Mouse (Mus musculus): Measurements from ENCODE around the gene Yif1b. TPM values are rescaled to one million over a fixed set of nuclear protein-coding genes. Genes with fewer than 3 reads are reported as not detected.
"Not testable (repeated sequence)": the region's sequence is repeated elsewhere in the genome, so short reads cannot be mapped to it uniquely, and the experiment has no call there.

Gene Yif1b
- polyA plus RNA-seq, 1 experiment from 2014 or later, result 104 TPM

- Histone ChIP-seq H3K4me2 (no peak overlapping the region), H3K36me3 (peaks cover 42% of the 10 kb centered on the region), H3K4me3 (no peak overlapping the region), H3K9me3 (replicated peaks) (peaks cover 10% of the 10 kb centered on the region), H3K27ac (ENCODE audit: poor library complexity, severe bottlenecking) (no peak overlapping the region), H3K4me1 (replicated peaks) (peaks cover 15% of the 10 kb centered on the region; the same call in 1 of the 2 replicates), H3K9ac (no peak overlapping the region), H3K27me3 (replicated peaks) (0 out of 2 replicates have a peak, but pooled peaks cover 12% of the 10 kb centered on the region)
- 21% methylated on average over 16 of the region's 16 CpGs for WGBS
- ATAC-seq (ENCODE audit: insufficient number of reproducible peaks, low FRiP score), result no peak
These were observed 13.3 kb upstream of the Yif1b start for GRCm38 (mm10) chr7:29224756-29225394.

- peaks cover 16% of the 10 kb centered on the region; the same call in 1 of the 2 replicates for H3K4me1 ChIP-seq (replicated peaks)
- no peak; the same call in 1 of the 2 replicates for ATAC-seq (ENCODE audit: insufficient number of reproducible peaks, low FRiP score)
- no peak overlapping the region for H3K27ac ChIP-seq (ENCODE audit: poor library complexity, severe bottlenecking)
- no peak overlapping the region for H3K4me3 ChIP-seq
- H3K9ac ChIP-seq, result no peak overlapping the region
- 0 out of 2 replicates have a peak, but pooled peaks cover 12% of the 10 kb centered on the region for H3K27me3 ChIP-seq (replicated peaks)
- H3K9me3 ChIP-seq (replicated peaks), result peaks cover 4% of the 10 kb centered on the region
- no peak overlapping the region for H3K4me2 ChIP-seq
- WGBS, result 73% methylated on average over 13 of the region's 13 CpGs
- peaks cover 36% of the 10 kb centered on the region for H3K36me3 ChIP-seq
These were observed 12.6 kb upstream of the Yif1b start for GRCm38 (mm10) chr7:29225520-29225919.

- H3K27ac ChIP-seq (ENCODE audit: poor library complexity, severe bottlenecking), result no peak overlapping the region
- no peak for ATAC-seq (ENCODE audit: insufficient number of reproducible peaks, low FRiP score)
- H3K9me3 ChIP-seq (replicated peaks), result no peaks in the 10 kb centered on the region
- H3K27me3 ChIP-seq (replicated peaks), result peaks cover 27% of the 10 kb centered on the region
- no peak overlapping the region for H3K4me3 ChIP-seq
- peaks cover 18% of the 10 kb centered on the region for H3K4me1 ChIP-seq (replicated peaks)
- H3K4me2 ChIP-seq, result no peak overlapping the region
- H3K36me3 ChIP-seq, result peaks cover 18% of the 10 kb centered on the region; the same call in 1 of the 2 replicates
- 66% methylated on average over 4 of the region's 4 CpGs for WGBS
- H3K9ac ChIP-seq, result no peak overlapping the region
These were observed 9.9 kb upstream of the Yif1b start for GRCm38 (mm10) chr7:29228202-29228601.

GRCm38 (mm10) chr7:29230560-29230959, 7.6 kb upstream of the Yif1b start:
- Histone ChIP-seq H3K9me3 (replicated peaks) (no peaks in the 10 kb centered on the region), H3K27ac (ENCODE audit: poor library complexity, severe bottlenecking) (peak overlapping the region; percentile 60; the same call in 1 of the 2 replicates), H3K4me1 (replicated peaks) (peaks cover 22% of the 10 kb centered on the region), H3K27me3 (replicated peaks) (peaks cover 25% of the 10 kb centered on the region), H3K4me3 (no peak overlapping the region), H3K4me2 (peak overlapping the region; percentile 86; the same call in 1 of the 2 replicates), H3K9ac (no peak overlapping the region), H3K36me3 (peaks cover 2% of the 10 kb centered on the region; the same call in 1 of the 2 replicates)
- 23% methylated on average over 3 of the region's 3 CpGs for WGBS
- ATAC-seq (ENCODE audit: insufficient number of reproducible peaks, low FRiP score), result no peak

GRCm38 (mm10) chr7:29231517-29231916, 6.6 kb upstream of the Yif1b start:
- Histone ChIP-seq H3K9me3 (replicated peaks) (no peaks in the 10 kb centered on the region), H3K9ac (peak overlapping the region; percentile 81), H3K4me3 (peak overlapping the region; percentile 64), H3K27me3 (replicated peaks) (peaks cover 23% of the 10 kb centered on the region), H3K36me3 (no peaks in the 10 kb centered on the region), H3K27ac (ENCODE audit: poor library complexity, severe bottlenecking) (peak overlapping the region; percentile 60), H3K4me1 (replicated peaks) (peaks cover 22% of the 10 kb centered on the region), H3K4me2 (peak overlapping the region; percentile 86)
- no peak for ATAC-seq (ENCODE audit: insufficient number of reproducible peaks, low FRiP score)
- WGBS, result 42% methylated on average over 3 of the region's 3 CpGs

- H3K4me3 ChIP-seq, result peak within 1 kb of the TSS; percentile 64
- H3K9me3 ChIP-seq (replicated peaks), result no peaks in the 10 kb centered on the region
- peaks cover 23% of the 10 kb centered on the region for H3K27me3 ChIP-seq (replicated peaks)
- no peaks in the 10 kb centered on the region for H3K36me3 ChIP-seq
- peak within 1 kb of the TSS; percentile 78 for H3K27ac ChIP-seq (ENCODE audit: poor library complexity, severe bottlenecking)
- peak within 1 kb of the TSS; percentile 81 for H3K9ac ChIP-seq
- WGBS, result 2% methylated on average over 60 of the region's 62 CpGs
- H3K4me1 ChIP-seq (replicated peaks), result peaks cover 22% of the 10 kb centered on the region
- peak; percentile 48 for ATAC-seq (ENCODE audit: insufficient number of reproducible peaks, low FRiP score)
- peak within 1 kb of the TSS; percentile 86 for H3K4me2 ChIP-seq
These were observed 5.7 kb upstream of the Yif1b start, which contains the start of gene Kcnk6 for GRCm38 (mm10) chr7:29232247-29233013. Kcnk6 (minus strand) TSS chr7:29232515.

GRCm38 (mm10) chr7:29233745-29234144, 4.4 kb upstream of the Yif1b start:
- H3K27me3 ChIP-seq (replicated peaks), result peaks cover 19% of the 10 kb centered on the region
- H3K4me3 ChIP-seq, result no peak overlapping the region
- peaks cover 21% of the 10 kb centered on the region for H3K4me1 ChIP-seq (replicated peaks)
- no peaks in the 10 kb centered on the region for H3K9me3 ChIP-seq (replicated peaks)
- no peak overlapping the region for H3K9ac ChIP-seq
- ATAC-seq (ENCODE audit: insufficient number of reproducible peaks, low FRiP score), result no peak
- 29% methylated on average over 6 of the region's 6 CpGs for WGBS
- H3K36me3 ChIP-seq, result no peaks in the 10 kb centered on the region
- peak overlapping the region; percentile 6; the same call in 1 of the 2 replicates for H3K4me2 ChIP-seq
- H3K27ac ChIP-seq (ENCODE audit: poor library complexity, severe bottlenecking), result peak overlapping the region; percentile 78

GRCm38 (mm10) chr7:29234661-29235060, 3.5 kb upstream of the Yif1b start:
- H3K9ac ChIP-seq, result no peak overlapping the region
- H3K9me3 ChIP-seq (replicated peaks), result no peaks in the 10 kb centered on the region
- ATAC-seq (ENCODE audit: insufficient number of reproducible peaks, low FRiP score), result no peak
- peak overlapping the region; percentile 78 for H3K27ac ChIP-seq (ENCODE audit: poor library complexity, severe bottlenecking)
- H3K4me2 ChIP-seq, result no peak overlapping the region
- H3K4me3 ChIP-seq, result no peak overlapping the region
- peaks cover 22% of the 10 kb centered on the region for H3K4me1 ChIP-seq (replicated peaks)
- no peaks in the 10 kb centered on the region for H3K36me3 ChIP-seq
- 76% methylated on average over 5 of the region's 5 CpGs for WGBS
- peaks cover 16% of the 10 kb centered on the region for H3K27me3 ChIP-seq (replicated peaks)

GRCm38 (mm10) chr7:29236593-29236992, 1.5 kb upstream of the Yif1b start:
- H3K9ac ChIP-seq, result no peak overlapping the region
- WGBS, result 67% methylated on average over 4 of the region's 4 CpGs
- H3K4me2 ChIP-seq, result no peak overlapping the region
- no peaks in the 10 kb centered on the region for H3K9me3 ChIP-seq (replicated peaks)
- H3K36me3 ChIP-seq, result 0 out of 2 replicates have a peak, but pooled peaks cover 3% of the 10 kb centered on the region
- H3K27me3 ChIP-seq (replicated peaks), result peaks cover 10% of the 10 kb centered on the region
- peaks cover 20% of the 10 kb centered on the region for H3K4me1 ChIP-seq (replicated peaks)
- ATAC-seq (ENCODE audit: insufficient number of reproducible peaks, low FRiP score), result no peak
- H3K4me3 ChIP-seq, result no peak overlapping the region
- no peak overlapping the region for H3K27ac ChIP-seq (ENCODE audit: poor library complexity, severe bottlenecking)

GRCm38 (mm10) chr7:29237596-29237995, 533 bp upstream of the Yif1b start:
- H3K9ac ChIP-seq, result 0 out of 2 replicates have a peak overlapping the region, but pooled peaks have one; percentile 52
- H3K9me3 ChIP-seq (replicated peaks), result not testable (repeated sequence)

More at GRCm38 (mm10) chr7:29237596-29237995, 533 bp upstream of the Yif1b start:
- H3K27me3 ChIP-seq (replicated peaks); H3K36me3 ChIP-seq; ATAC-seq (ENCODE audit: insufficient number of reproducible peaks, low FRiP score): not testable (repeated sequence)
- Histone ChIP-seq H3K4me3 (peak overlapping the region; percentile 67), H3K4me1 (replicated peaks) (peaks cover 20% of the 10 kb centered on the region), H3K4me2 (peak overlapping the region; percentile 65), H3K27ac (ENCODE audit: poor library complexity, severe bottlenecking) (peak overlapping the region; percentile 88)
- 27% methylated on average over 6 of the region's 6 CpGs for WGBS
